Comparison of ENCODE assay signal across 15 mouse cellular contexts in genomic region chr13:102756071-102756470, GRCm38 (mm10).
"Had no signal": no experiment of that assay in that cellular context is flagged by ENCODE, and none has a peak within 500 bp of the region (broad histone marks: within the 10 kb centered on the region; RNA-seq: fewer than 3 reads in every experiment).

No protein-coding gene starts in this region.

- H3K9me3 ChIP-seq: limb, embryonic 10.5 days; liver, embryonic 15.5 days; neural tube, embryonic 13.5 days had no signal

- H3K4me1 ChIP-seq: limb, embryonic 10.5 days; neural tube, embryonic 13.5 days had no signal

- H3K36me3 ChIP-seq: liver, embryonic 15.5 days had no signal

- H3K9ac ChIP-seq: liver, embryonic 15.5 days; neural tube, embryonic 13.5 days had no signal

- H3K27ac ChIP-seq: kidney, postnatal 0 days; limb, embryonic 10.5 days; liver, embryonic 15.5 days; neural tube, embryonic 13.5 days had no signal

- H3K4me3 ChIP-seq: limb, embryonic 10.5 days; liver, embryonic 15.5 days; neural tube, embryonic 13.5 days had no signal

- ATAC-seq: lung, postnatal 0 days had no signal

- H3K27me3 ChIP-seq: liver, embryonic 15.5 days; neural tube, embryonic 13.5 days had no signal

- H3K4me2 ChIP-seq: liver, embryonic 11.5 days; liver, embryonic 15.5 days; neural tube, embryonic 13.5 days had no signal

- DNase-seq: kidney, adult 8-10 months; kidney, postnatal 36 days; layer of hippocampus, adult 9-11 months; lung, adult 2 months; lung, postnatal 36 days; midbrain, embryonic 14.5 days; right cerebral cortex, postnatal 14 days; thymus, adult 18-20 months; thymus, postnatal 14 days had no signal
